Mouse (Mus musculus) G1E-ER4 (cell line): Measurements from ENCODE around the gene Elmo2. TPM values are rescaled to one million over a fixed set of nuclear protein-coding genes. Genes with fewer than 3 reads are reported as not detected.

Experiments
- GATA1 ChIP-seq: IDR thresholded peaks from one replicate; pipeline ENCODE4 v1.8.0; 2012; ENCODE audit warnings: low read length, inconsistent platforms
- polyA plus RNA-seq: library from polyadenylated mRNA; stranded (reverse); fragments of >175 nt; gene quantifications from 2 replicates; pipeline ENCODE4 v1.2.3, GENCODE M21; 2012

Elmo2 gene
- polyA plus RNA-seq, 1 experiment: 6.9 TPM

DNA sequence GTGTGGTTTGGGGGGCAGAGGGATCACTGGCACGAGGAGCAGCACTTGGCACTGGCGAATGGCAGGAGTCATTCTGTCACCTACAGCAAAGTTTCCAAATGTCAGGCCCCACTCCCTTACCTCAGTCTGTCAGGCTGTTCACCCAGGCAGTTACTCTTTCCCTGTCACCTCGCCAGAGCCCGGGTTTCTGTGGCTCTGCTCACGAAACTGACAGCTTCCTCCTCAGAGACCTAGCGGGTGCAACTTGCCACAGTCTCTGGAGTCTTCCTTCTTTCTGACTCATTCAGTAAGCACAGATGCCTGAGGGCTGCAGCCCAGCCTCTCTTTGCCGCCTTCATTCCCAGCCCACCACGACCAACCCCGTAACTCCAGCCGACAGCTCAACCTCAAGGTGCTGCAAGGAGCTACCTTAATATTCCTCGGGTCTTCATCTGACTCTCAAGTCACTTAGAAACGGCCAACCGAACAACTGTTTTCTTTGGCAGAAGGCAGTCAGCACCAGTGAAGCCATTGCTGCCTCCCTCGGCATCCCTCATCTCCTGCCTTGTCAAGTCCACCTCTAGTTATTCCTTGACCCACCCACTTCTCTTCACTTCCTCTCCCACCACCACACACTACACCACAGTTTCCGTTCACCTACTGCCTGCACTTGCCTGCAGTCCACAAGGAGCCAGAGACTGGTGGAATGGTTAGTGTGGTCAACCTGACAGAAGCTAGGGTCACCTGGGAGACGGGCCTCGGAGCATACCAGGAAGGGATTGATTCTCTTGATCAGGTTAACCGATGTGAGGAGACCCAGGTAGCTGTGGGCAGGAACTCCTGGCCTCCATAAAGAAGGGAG lies 39.7 kb downstream of the Elmo2 start:
- no peak for TF ChIP-seq GATA1

DNA sequence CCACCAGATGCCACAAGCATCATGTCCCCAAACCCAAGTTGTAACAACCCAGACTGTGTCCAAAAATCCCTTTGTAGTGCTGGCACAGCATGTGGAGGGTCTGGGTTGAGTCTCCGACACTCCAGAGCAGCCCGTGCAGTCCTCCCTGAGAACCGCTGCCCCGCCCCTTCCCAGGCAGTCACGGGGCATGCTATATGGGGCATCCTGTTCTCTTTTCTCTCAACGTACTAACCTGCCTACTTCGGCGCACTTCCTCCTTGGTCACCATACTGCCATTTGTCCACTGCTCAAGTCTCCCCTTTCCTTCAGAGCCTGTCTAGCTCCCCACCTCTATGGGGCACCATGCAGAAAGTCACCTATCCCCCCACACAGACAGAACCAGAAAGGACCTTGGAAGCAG lies 40.7 kb downstream of the Elmo2 start:
- no peak for TF ChIP-seq GATA1

DNA sequence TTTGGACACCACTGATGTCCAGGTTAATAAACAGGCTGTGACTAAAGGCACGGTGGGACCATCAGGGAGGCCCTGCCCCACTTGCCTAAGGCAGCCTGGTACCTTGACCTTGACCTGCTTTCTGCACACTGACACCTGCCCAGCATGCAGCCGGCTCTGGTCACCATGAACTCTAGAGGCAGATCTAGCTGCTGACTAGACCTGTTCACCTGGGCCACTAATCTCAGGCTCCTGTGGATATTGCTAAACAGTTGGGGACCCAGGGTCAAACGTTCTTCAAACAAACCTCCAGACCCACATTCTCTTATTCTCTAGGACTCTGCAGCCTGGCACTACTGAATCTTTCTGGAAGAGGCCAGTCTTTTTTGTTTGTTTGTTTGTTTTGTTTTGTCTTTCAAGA lies 41.2 kb downstream of the Elmo2 start:
- TF ChIP-seq GATA1: no peak

DNA sequence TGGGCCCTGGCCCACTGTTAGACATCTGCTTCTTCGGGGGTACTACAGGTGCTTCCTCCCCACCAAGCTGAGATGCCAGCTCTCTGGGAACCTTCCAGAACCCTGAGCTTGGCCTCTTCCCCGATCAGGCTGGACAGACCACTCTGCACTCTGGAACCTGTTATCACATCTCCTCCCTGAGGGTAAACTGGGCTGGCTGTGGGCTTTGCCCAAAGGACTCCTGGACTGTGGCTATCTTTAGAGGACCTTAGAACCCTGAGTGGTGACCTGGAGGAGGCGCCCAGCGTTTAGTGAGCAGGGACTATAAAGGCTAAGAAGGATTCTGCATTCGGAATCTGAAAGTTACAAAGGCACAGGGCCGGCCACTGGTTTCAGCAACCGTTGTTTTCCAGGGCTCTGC lies 41.9 kb downstream of the Elmo2 start:
- TF ChIP-seq GATA1: no peak

DNA sequence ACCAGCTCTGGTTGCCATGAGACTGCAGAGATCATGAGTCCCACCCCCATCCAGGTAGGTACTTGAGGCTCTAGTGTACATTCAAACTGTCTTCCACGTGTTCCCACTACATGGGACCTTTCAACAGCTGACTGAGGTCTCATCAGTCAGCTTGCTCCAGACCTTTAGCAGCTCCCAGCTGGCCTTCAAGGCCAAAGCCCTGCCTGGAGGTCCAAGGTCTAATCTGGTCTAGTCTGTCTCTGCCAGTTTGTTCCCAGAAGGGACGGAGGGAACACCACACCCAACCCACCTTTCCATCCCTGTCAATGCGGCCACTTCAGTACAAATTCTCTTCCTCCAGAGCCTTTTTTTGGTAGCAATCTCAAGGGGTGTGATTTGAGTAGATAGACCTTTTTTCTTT lies 42.6 kb downstream of the Elmo2 start:
- no peak for TF ChIP-seq GATA1

DNA sequence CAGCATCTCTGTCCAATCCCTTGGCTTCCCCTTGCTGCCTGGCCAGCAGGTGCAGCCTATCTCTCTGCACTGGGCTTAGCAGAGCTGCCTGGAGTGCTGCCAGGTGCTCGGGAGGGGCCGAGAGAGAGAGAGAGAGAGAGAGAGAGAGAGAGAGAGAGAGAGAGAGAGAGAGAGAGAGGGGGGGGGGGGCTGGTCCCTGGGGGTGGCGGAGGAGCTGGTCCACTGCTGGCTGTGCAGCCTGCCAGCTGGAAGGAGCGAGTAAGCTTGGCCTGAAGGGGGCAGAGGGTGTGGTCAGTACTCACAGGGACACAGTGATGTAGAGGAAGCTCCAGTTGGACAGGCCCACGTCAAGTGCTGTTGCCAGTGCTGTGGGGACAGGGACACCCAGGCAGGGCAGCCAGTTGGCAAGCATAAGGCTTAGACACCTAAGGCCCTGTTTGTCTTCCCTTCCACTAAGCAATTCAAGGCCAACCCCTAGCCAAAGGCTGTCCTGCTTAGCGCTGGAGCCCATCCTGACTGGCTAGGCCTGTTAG lies 44.4 kb downstream of the Elmo2 start:
- no peak for TF ChIP-seq GATA1

DNA sequence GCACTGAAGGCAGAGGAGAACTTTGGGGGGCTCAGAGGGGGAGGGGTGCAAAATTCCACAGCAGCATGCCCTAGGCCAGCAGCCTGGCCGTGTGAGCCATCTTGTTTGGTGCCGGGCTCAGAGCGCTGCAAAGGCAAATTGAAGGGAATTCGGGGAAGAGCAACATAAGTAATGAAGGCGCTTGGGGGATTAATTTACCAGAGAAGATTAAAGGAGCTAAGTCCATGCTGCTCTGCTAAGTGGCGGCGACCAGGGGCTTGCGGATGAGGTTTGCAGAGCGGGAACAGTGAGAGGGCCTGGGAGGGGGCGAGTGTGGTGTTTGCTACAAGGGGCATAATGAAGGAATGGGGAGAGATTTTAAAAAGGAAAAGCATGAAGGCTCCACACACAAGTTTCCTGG lies 46.9 kb downstream of the Elmo2 start:
- no peak for TF ChIP-seq GATA1

DNA sequence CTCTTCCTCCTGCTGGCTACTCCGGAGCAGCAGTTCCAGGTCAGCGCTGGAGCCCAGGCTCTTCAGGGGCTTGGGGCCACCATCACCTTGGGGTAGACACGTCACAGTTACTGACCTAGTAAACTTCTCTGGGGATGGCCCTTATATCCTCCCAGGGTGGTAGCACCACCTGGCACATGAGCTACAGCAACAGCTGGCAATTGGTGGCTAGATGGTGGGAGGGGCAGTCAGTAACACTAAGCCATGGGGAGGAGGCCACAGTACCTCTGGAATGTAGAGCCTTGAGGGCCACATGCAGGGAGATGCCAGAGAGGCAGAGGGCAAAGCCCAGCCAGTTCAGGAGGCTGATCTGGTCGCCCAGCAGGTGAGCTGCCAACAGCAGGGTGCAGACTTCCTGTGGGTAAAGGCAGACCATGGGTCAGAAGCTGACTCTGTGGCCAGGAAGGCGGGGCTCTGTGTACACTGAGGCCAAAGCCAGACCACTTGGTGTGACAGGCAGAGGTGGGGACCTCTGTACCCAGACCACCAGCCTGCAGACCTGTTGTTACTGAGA lies 49.0 kb downstream of the Elmo2 start:
- TF ChIP-seq GATA1: no peak

DNA sequence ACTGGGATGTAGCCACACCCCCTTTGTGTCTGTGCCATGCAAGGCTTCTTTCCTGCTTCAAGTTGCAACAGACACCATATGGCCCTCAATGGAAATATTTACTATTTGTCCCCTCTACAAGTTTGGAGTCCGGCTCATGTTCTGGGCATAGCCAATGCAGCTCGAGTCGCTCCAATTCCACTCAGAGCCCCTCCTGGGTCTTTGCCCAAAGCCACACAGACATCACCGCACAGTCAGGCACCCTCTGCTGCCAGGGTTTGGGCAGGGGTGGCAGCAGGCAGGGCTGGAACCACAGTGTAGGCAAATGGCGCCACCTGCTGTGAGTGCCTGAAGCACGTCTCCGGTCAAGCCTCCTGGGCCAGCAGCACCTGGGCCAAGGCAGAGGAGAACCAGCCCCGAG lies 50.5 kb downstream of the Elmo2 start:
- TF ChIP-seq GATA1: no peak

DNA sequence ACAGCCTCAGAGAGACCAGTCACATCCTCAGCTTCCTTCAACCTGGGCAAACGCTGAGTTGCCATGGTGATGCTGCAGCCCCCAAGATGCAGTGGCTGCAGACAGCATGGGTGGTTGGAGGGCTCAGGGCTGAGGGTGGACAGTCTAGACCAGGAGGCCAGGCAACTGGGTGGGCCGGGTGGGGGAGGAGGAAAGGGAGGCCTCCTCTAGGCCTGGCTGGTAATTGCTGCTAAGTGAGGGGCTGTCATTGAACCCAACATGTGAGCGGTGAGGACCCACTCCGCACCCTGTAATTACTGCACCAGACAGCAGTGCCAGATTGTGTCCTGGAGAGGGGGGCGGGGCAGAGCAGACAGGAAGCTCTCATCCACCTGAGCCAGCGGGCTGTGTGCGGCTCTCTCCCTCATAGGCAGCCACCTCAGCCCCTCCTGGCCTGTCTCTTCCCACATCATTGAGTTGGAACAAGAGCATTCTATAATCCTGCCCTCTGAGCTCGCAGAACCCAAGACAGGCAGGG lies 51.1 kb downstream of the Elmo2 start:
- no peak for TF ChIP-seq GATA1

DNA sequence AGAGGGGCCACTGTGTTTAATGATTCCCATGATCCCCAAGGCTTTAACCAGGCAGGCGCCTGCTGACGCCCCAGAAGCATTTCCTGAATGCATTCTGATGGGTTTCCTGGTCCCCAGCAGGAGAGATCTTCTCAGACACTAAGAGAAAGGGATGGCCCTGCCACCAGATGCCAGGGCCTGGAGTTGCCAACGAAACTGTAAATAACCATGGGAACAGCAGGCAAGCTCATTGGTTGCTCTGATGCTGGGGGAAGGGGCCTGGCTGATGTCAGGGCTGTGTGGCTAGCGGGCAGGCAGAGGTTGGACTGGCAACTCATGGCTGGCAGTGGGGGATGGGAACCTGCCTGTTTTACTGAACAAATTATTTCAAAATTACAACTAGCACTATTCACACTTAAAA lies 52.7 kb downstream of the Elmo2 start:
- TF ChIP-seq GATA1: no peak

DNA sequence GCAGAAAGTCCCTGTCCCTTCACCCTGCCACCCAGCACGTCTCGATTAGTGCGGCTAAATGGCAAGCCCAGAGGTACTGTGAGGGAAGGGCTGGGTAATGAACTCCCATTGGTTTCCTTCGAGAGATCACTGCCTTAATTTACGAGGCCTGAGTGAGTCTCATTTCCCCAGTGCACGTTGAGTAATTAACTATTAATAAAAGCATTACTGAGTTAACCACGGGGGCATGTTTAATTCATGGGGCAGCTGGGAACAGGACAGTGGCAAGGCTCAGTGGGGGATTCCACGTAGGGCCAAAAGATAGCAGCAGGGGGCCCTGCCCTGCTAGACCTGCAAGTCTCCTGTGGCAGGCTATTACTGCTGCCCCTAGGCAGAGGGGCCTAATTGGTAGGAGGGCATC lies 55.0 kb downstream of the Elmo2 start:
- no peak for TF ChIP-seq GATA1

DNA sequence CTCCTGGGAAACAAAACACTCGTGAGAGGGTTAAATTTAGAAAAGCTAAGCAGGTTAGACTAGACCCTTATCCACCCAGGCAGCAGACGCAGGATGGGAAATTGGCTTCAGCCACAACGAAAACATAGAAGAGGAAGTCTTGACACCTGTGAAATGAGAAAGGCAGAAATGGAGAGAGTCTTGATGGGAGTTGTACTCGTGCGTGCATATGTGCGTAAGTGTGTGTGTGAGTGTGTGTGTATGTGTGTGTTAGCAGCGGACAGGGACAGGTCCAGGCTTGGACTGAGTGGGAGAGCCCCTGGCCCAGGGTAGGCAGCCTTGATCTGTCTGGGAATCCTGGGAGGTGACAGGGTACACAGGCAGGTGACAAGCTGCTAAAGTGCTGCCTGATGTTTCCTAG lies 55.4 kb downstream of the Elmo2 start:
- TF ChIP-seq GATA1: no peak

DNA sequence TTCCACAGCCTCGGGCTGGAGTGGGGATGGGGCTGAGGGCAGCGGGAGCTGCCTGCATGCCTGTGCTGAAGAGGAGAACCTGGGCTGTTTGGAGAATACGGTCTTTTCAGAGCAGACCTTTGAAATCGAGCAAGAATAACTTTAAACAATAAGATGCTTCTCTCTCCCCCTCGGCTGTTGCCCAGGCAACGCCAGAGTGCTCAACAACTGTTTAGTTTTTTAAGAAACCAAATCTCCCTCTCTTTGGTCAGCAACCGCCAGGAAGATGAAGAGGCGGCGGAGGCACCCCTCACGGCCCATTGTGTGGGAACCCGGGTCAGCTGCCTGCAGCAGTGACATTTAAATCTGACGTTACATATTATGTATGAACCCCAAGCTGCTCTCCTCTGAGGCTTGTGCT lies 59.5 kb downstream of the Elmo2 start:
- no peak for TF ChIP-seq GATA1

DNA sequence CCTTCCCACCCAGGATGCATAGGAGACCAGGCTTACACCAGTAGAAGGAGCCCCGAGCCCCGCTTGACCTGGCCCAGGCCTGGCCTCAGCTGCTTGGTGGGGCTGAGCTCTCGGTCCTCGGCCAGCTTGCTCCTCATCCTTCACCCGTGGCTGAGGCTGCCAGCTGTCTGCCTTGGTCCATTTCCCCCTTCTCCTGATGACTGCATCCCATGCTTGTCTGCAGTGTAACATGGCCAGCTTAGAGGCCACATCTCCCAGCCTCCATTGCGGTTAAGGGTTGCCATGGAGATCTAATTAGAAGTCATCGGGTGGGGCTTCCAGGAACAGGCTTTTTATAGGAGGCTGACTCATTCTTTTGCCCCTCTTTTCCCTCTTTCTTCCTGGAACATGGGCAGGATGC lies 62.4 kb downstream of the Elmo2 start:
- TF ChIP-seq GATA1: no peak

DNA sequence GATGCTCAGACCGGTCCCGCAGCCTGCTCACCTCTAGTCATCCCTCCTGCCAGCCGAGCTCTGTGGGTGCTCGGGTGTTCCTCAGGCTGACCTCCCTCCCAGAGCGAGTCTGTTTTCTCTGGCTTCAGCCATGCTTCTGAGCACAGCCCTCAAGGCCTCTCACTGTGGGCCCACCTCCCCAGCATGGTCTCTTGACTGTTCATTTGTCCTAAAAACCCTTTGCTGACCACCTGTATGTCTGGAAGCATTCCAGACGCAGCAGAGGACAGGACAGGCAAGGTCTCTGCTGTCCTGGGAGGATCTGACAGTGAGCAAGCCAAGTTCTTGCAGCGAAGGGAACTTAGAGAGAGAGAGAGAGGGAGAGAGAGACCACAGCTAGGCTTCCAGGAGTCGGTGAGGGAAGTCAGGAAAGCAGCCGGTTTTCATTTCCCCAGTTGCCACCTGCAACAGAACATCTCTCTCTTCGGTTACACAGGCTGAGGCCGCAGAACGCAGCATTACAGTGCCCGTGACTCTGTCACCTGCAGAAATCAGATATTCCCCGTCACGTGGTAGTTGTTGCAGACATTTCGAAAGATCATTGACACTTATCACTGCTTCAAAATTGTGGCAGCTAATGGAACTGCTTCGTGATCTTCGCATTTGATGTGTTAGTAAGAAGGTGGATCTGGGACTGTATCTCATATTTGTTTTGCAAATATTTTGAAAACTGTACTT lies 63.8 kb downstream of the Elmo2 start:
- no peak for TF ChIP-seq GATA1
